Mouse (Mus musculus) kidney, embryonic 15.5 days (tissue): ENCODE measurements around the gene Ovol1. TPM values are rescaled to one million over a fixed set of nuclear protein-coding genes. Genes with fewer than 3 reads are reported as not detected.

Experiments used
- ATAC-seq: fragments of 200-750 bp; cut with Nextera tagmentation; replicated peaks from 2 replicates; pipeline ENCODE4 v1.8.0; 2017; ENCODE audit warnings: moderate TSS enrichment; ENCODE audit not compliant: low FRiP score
- H3K27ac ChIP-seq: fragments of 300-500 bp; sonication (generic); 2 replicates; pipeline ENCODE4 v1.5.1; 2015; ENCODE audit warnings: mild to moderate bottlenecking, inconsistent platforms
- H3K27me3 ChIP-seq: fragments of 300-500 bp; sonication (generic); 2 replicates; pipeline ENCODE4 v1.6.1; 2015; ENCODE audit warnings: inconsistent platforms
- H3K36me3 ChIP-seq: fragments of 300-500 bp; sonication (generic); 2 replicates; pipeline ENCODE4 v1.6.1; 2015; ENCODE audit warnings: inconsistent platforms
- H3K4me1 ChIP-seq: fragments of 300-500 bp; sonication (generic); 2 replicates; pipeline ENCODE4 v1.6.1; 2015; ENCODE audit warnings: inconsistent platforms
- H3K4me2 ChIP-seq: fragments of 300-500 bp; sonication (generic); 2 replicates; pipeline ENCODE4 v1.6.1; 2015; ENCODE audit warnings: moderate library complexity, mild to moderate bottlenecking, inconsistent platforms
- H3K4me3 ChIP-seq: fragments of 300-500 bp; sonication (generic); replicated peaks from 2 replicates; pipeline ENCODE4 v1.5.1; 2015; ENCODE audit warnings: mild to moderate bottlenecking, inconsistent platforms
- H3K9ac ChIP-seq: fragments of 300-500 bp; sonication (generic); 2 replicates; pipeline ENCODE4 v1.6.1; 2015; ENCODE audit warnings: mild to moderate bottlenecking, inconsistent platforms
- H3K9me3 ChIP-seq: fragments of 300-500 bp; sonication (generic); replicated peaks from 2 replicates; pipeline ENCODE4 v1.6.1; 2016; ENCODE audit warnings: inconsistent platforms
- WGBS: fragments of 180-500 bp; shearing (Covaris S2); methylation state at CpG from one replicate; pipeline ENCODE4 v1.1.7; 2015; ENCODE audit warnings: mixed read lengths; 5-methylcytosine and 5-hydroxymethylcytosine counted together
- polyA plus RNA-seq: library from polyadenylated mRNA; unstranded; fragments of >200 nt; fragmentation: Nextera tagmentation; extraction: Ambion mirVana; gene quantifications from 2 replicates; pipeline ENCODE4 v1.2.1, GENCODE M21; 2015

Gene Ovol1
- 11.3 and 12.0 TPM in 2 replicates for polyA plus RNA-seq

DNA sequence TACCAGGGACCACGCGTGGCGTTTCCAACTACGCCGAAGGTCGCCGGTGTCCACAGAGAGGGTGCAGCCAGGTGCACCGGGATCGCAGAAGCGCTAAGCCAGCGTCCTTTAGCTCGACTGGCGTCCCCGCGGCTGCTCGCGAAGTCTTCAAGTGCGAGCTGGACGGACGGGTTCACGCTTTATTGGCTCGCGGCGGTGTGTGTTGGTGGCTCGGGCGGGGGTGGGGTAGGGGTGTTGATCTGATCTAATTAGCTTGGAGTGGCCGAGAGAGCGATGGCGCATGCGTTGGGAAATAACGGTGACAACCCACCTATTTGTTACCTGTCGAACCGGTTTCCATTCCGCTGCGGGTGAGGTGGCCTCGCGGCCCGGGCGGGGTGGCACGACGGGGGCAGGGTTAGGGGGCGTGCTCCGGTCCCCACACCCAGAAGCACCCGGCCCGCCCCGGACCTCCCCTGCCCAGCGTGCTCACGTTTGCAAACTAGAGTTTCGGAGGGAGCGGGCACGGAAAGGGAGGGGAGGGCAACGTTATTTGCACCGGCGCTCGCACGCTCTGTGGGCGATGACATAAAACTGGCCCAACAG lies at the start of gene Ovol1:
Ovol1 (minus strand) TSS at position 190 of the 585 bp plus-strand sequence.
- Histone ChIP-seq H3K4me3 (peak within 1 kb of the TSS; percentile 57), H3K4me2 (peak within 1 kb of the TSS; percentile 84), H3K9me3 (no peaks in the 10 kb centered on the region), H3K27ac (peak within 1 kb of the TSS; percentile 96), H3K36me3 (no peaks in the 10 kb centered on the region), H3K9ac (peak within 1 kb of the TSS; percentile 45), H3K27me3 (peaks cover 87% of the 10 kb centered on the region), H3K4me1 (peaks cover 76% of the 10 kb centered on the region)
- peak; percentile 52 for ATAC-seq
- WGBS, result 1% methylated on average over 57 of the region's 57 CpGs

DNA sequence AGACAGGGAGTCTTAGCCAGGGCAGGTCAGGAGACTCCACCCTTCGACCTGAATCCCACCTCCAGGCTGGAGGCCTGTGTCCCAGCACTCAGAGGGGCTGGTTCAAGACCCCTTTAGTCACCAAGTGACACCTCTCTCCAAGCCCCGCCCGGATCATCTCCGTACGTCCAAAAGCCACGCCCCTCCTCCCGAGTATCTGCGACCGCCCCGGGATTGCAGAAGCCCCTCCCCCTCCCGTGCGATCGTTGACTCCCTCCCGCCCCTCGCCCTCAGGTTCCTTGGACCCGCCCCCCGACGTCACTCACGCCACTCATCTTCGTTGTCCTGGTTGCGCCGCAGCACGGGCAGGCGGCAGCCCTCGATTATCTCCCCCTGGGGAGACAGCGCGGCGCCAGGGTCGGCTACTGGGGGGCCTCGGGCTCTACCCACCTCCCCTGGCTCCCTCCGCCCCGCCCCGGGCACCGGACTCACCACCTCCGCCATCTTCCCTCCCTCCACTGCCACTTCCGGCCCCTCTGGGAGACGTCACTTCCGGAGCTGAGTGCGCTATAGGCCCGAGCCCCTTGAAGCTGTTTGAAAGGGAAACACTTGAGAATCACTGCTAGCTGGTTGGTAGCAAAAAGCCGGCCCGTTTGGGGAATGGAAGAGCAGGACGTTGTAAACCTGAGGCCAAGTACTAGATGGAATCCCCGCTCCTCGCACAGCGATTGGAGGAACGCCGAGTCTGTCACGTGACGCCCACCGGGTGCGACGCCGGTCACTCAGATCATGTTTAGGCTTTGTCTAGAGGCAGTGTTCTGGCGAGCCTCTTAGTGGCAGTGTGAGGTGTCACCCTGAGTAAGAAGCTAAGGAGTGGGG lies 49.3 kb upstream of the Ovol1 start, which contains the start of gene Kat5:
Kat5 (minus strand) TSS at position 691 of the 858 bp plus-strand sequence.
- no peaks in the 10 kb centered on the region for H3K9me3 ChIP-seq
- peak; percentile 94 for ATAC-seq
- H3K9ac ChIP-seq, result peak within 1 kb of the TSS; percentile 86
- H3K4me1 ChIP-seq, result peaks cover 25% of the 10 kb centered on the region
- peaks cover 43% of the 10 kb centered on the region for H3K36me3 ChIP-seq
- WGBS, result under 1% methylated on average over 55 of the region's 55 CpGs
- peak within 1 kb of the TSS; percentile 99 for H3K27ac ChIP-seq
- H3K27me3 ChIP-seq, result peaks cover 4% of the 10 kb centered on the region; the same call in 1 of the 2 replicates
- peak within 1 kb of the TSS; percentile 85 for H3K4me3 ChIP-seq
- peak within 1 kb of the TSS; percentile 77 for H3K4me2 ChIP-seq

DNA sequence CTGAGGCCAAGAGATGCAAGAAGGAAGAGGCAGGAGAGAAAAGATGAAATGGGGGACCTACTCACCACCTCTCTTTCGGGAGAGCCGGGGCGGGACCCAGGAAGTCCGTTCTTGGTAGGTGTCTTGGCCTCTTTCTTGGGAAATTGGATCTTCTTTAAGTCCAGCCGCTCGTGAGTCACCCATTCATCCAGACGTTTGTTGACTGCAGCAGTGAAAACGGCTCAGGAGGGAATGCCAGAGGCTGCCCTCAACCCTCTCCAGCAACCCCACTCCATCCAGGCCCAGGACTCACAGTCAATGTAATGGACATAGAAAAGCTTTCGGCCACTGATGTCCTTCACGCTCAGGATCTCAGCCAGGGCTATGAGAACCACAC lies 48.7 kb upstream of the Ovol1 start:
- Histone ChIP-seq H3K9me3 (no peaks in the 10 kb centered on the region), H3K9ac (peak overlapping the region; percentile 86)
- WGBS, result 56% methylated on average over 10 of the region's 10 CpGs

DNA sequence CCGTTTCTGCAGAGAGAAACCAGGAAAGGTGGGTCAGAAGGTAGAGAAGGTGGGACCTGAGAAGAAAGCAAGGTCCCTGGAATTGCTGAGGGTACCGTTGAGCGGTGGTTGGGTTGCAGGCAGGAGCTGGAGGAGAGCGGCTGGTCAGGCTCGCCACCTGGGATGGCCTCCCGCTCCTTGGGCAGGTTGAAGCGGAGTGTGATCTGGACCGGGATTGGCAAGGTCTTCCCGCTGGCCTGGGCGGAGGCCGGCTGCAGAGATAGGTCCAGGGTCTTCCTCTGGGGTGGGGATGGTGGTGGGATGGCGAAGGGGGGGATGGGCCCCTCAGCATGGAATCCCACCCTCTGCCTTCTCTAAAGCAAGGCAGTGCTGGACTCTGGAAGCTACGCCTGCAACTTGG lies 48.3 kb upstream of the Ovol1 start:
- peaks cover 4% of the 10 kb centered on the region; the same call in 1 of the 2 replicates for H3K27me3 ChIP-seq
- peak overlapping the region; percentile 85 for H3K4me3 ChIP-seq
- peak overlapping the region; percentile 77 for H3K4me2 ChIP-seq
- H3K9me3 ChIP-seq, result no peaks in the 10 kb centered on the region
- H3K9ac ChIP-seq, result peak overlapping the region; percentile 86; the same call in 1 of the 2 replicates
- H3K36me3 ChIP-seq, result peaks cover 54% of the 10 kb centered on the region
- H3K27ac ChIP-seq, result peak overlapping the region; percentile 99
- WGBS, result 92% methylated on average over 13 of the region's 13 CpGs
- no peak for ATAC-seq
- H3K4me1 ChIP-seq, result peaks cover 25% of the 10 kb centered on the region

More for the DNA sequence above, 48.7 kb upstream of the Ovol1 start:
- peak overlapping the region; percentile 85 for H3K4me3 ChIP-seq
- peaks cover 25% of the 10 kb centered on the region for H3K4me1 ChIP-seq
- H3K27ac ChIP-seq, result peak overlapping the region; percentile 99
- no peak for ATAC-seq
- H3K36me3 ChIP-seq, result peaks cover 49% of the 10 kb centered on the region
- H3K27me3 ChIP-seq, result peaks cover 4% of the 10 kb centered on the region; the same call in 1 of the 2 replicates
- H3K4me2 ChIP-seq, result peak overlapping the region; percentile 77

DNA sequence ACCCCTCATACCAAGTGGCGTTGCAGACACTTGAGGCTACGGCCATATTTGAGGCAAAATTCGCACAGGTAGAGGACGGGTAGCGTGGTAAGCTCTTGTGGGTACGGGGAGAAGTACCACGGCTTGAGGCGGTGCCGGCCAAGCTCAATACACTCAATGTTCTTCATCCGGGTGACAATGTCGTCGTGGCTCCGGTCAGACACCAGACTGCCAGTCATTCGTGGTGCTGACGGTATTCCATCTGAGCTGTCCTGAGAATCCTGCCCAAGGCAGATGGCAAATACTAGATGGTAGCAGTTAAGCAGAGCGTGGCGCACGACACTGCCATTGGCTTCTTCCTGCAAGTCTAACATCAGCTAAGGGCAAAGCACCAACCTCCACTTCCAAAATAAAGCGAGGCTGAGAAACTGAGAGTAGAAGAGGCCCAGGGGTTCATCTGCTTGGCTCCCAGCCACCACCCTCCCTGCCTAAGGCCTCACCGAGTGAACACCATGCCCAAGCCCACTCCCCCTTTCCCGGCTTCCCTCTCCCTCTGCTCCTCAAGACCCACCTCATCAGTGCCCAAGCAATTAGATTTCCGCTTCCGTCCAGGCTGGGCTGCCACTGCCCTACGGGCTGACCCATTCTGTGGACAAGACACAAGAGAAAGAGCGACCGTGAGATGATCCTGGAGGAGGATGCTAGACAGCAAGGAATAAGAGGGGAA lies 47.4 kb upstream of the Ovol1 start:
- no peak for ATAC-seq
- 95% methylated on average over 26 of the region's 26 CpGs for WGBS
- Histone ChIP-seq H3K9ac (no peak overlapping the region), H3K4me2 (no peak overlapping the region), H3K27ac (no peak overlapping the region), H3K36me3 (peaks cover 62% of the 10 kb centered on the region), H3K27me3 (peaks cover 4% of the 10 kb centered on the region; the same call in 1 of the 2 replicates), H3K9me3 (no peaks in the 10 kb centered on the region), H3K4me1 (peaks cover 32% of the 10 kb centered on the region), H3K4me3 (no peak overlapping the region)

DNA sequence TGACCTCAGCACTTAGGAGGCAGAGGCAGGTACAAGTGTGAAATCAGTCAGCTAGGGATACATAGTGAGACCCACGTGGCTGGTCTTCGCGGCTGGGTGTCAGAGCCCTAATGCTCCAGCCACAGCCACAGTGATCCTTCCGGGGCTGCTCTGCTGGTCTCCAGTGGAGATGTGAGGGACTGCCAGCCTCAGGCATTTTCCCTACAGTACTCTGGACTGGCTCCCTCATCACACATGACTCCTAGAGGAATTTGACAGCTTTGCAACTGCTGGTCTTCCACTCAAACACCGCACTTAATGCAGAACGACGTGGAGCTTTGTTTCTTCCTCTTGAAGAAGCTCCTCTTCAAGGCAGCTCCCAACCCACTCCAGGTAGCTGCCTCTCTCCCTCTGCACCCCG lies 45.8 kb upstream of the Ovol1 start:
- Histone ChIP-seq H3K9ac (no peak overlapping the region), H3K9me3 (no peaks in the 10 kb centered on the region), H3K4me2 (no peak overlapping the region), H3K27me3 (no peaks in the 10 kb centered on the region), H3K27ac (no peak overlapping the region), H3K36me3 (peaks cover 64% of the 10 kb centered on the region), H3K4me3 (no peak overlapping the region), H3K4me1 (peaks cover 39% of the 10 kb centered on the region)
- WGBS, result 85% methylated on average over 8 of the region's 8 CpGs
- ATAC-seq, result no peak

DNA sequence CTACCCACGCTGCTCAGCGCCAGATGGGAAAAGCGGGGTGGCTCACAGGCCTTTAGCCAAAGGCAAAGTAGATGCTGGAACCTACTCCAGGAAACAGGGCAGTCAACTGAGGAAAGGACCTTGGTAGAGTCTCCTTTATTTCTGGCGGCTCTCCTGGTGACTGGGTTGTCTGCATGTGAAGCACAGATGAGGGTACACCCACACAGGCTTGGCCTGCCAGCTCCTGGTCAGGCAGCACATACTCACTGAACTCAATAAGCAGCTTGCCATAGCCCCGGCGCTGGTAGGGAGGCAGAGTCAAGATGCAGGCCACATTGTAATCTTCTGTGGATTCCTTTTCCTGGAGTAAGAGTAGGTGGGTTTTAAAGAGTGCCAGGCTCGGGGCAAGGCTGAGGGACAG lies 44.7 kb upstream of the Ovol1 start:
- no peak overlapping the region for H3K4me3 ChIP-seq
- WGBS, result 93% methylated on average over 7 of the region's 7 CpGs
- peaks cover 64% of the 10 kb centered on the region for H3K36me3 ChIP-seq
- H3K4me1 ChIP-seq, result peaks cover 31% of the 10 kb centered on the region
- no peak for ATAC-seq
- no peak overlapping the region for H3K4me2 ChIP-seq
- no peak overlapping the region for H3K9ac ChIP-seq
- H3K9me3 ChIP-seq, result no peaks in the 10 kb centered on the region
- no peak overlapping the region for H3K27ac ChIP-seq
- H3K27me3 ChIP-seq, result no peaks in the 10 kb centered on the region

DNA sequence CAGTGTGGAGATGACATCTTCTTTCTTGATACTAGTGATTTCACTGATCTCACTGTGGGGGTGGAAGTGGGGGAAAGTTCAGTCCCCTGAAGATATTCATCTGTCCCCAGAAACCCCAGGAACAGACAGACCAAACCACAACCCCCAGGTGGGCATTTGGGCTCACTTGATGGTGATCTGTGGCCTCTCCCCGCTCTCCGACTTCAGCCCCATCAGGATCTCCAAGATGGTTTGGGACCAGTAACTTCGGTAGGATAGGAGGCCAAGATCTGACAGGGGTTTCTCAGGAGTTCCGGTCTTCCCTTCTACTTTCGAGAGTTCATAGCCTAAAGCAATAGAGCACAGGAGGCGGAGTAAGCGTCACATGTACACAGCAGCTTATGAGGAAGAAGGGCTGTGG lies 43.2 kb upstream of the Ovol1 start:
- H3K4me3 ChIP-seq, result no peak overlapping the region
- H3K27me3 ChIP-seq, result no peaks in the 10 kb centered on the region
- no peaks in the 10 kb centered on the region for H3K9me3 ChIP-seq
- ATAC-seq, result no peak
- peaks cover 23% of the 10 kb centered on the region for H3K4me1 ChIP-seq
- H3K27ac ChIP-seq, result no peak overlapping the region
- no peak overlapping the region for H3K4me2 ChIP-seq
- H3K9ac ChIP-seq, result no peak overlapping the region
- 91% methylated on average over 7 of the region's 7 CpGs for WGBS
- H3K36me3 ChIP-seq, result peaks cover 60% of the 10 kb centered on the region

DNA sequence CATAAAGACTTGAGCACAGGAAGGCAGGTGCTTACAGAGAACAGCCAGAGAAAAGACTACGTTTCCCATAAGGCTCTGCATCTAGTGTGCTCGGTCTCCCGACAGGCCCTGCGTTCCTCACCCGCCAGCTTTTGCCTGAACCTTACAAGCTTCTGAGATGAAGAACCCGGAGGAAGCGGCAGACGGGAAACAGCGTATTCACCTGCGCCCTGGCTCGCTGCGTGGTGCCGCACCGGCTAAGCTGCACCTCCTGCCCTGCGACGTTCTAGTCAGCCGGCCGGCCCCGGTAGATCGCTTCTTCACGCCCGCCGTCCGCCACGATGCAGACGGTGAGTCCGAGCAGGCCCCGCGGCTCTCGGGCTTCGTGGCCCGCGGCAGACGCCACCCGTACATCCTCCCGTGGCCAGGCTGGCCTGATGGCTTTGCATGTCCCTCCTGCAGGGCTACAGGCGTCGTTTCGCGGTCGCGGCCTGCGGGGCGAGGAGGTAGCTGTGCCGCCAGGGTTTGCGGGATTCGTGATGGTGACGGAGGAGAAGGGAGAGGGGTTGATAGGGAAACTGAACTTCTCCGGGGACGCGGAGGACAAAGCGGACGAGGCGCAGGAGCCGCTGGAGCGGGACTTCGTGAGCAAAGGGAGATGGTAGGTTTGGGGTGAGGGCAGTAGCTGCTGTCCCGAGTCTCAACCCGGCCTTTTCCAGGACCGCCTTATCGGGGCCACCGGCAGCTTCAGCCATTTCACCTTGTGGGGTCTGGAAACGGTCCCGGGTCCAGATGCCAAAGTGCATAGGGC lies 41.5 kb upstream of the Ovol1 start, which contains the start of gene Rnaseh2c:
Rnaseh2c (plus strand) TSS at position 122 of the 790 bp plus-strand sequence.
- under 1% methylated on average over 64 of the region's 64 CpGs for WGBS

DNA sequence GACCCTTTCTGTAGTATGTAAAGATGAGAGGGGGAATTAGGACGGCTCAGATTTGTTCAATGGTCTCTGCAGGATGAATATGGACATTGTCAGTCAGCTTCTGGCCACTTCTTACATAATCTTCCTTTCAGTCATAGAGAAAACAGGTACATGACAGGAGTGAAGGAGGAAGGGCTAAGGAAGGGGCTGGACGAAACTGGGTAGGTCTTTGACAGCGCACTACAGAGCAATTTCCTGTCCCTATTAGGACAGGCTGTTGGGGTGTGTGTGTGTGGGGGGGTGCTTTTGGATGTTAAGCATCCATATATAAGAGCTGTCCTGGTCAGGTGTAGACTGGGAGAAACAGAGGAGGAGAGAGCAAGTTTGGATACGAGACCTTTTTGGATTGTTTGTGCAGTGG lies 38.8 kb upstream of the Ovol1 start:
- Histone ChIP-seq H3K27ac (no peak overlapping the region), H3K36me3 (peaks cover 15% of the 10 kb centered on the region), H3K4me3 (no peak overlapping the region), H3K9ac (no peak overlapping the region), H3K4me1 (peaks cover 14% of the 10 kb centered on the region), H3K27me3 (no peaks in the 10 kb centered on the region), H3K4me2 (no peak overlapping the region), H3K9me3 (no peaks in the 10 kb centered on the region)
- ATAC-seq, result no peak
- WGBS, result 77% methylated on average over 4 of the region's 4 CpGs

More for the DNA sequence above, 41.5 kb upstream of the Ovol1 start, which contains the start of gene Rnaseh2c:
- Histone ChIP-seq H3K9me3 (no peaks in the 10 kb centered on the region), H3K4me1 (peaks cover 14% of the 10 kb centered on the region), H3K27ac (peak within 1 kb of the TSS; percentile 89), H3K27me3 (no peaks in the 10 kb centered on the region), H3K36me3 (peaks cover 43% of the 10 kb centered on the region), H3K9ac (peak within 1 kb of the TSS; percentile 79), H3K4me2 (peak within 1 kb of the TSS; percentile 71), H3K4me3 (peak within 1 kb of the TSS; percentile 71)
- ATAC-seq, result peak; percentile 87

DNA sequence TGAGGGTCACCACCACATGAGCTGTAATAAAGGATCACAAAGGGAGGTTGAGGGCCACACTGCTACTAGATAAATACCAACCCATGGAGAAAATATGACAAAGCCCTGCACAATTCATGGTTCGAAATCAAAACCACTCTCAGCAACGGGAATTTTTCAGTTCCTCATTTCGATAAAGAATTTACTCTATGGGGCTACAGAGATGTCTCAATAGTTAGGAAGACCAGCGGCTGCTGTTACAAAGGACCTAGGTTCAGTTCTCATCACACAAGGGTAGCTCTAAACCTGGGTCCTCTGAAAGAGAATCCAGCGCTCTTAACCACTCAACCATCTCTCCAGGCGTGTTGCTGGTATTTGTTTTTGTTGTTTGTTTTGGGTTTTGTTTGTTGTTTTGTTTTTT lies 31.4 kb upstream of the Ovol1 start:
- no peak for ATAC-seq
- 89% methylated on average over 6 of the region's 6 CpGs for WGBS

More for the DNA sequence above, 31.4 kb upstream of the Ovol1 start:
- Histone ChIP-seq H3K9ac (no peak overlapping the region), H3K9me3 (no peaks in the 10 kb centered on the region), H3K4me3 (no peak overlapping the region), H3K27me3 (no peaks in the 10 kb centered on the region), H3K27ac (no peak overlapping the region), H3K4me1 (no peaks in the 10 kb centered on the region), H3K4me2 (no peak overlapping the region), H3K36me3 (no peaks in the 10 kb centered on the region)
